Mouse (Mus musculus) lung, adult 2 months (tissue): Measurements from ENCODE around the gene Slc25a12.

Source experiments
- CTCF ChIP-seq: fragments of 200-500 bp; IDR thresholded peaks from 2 replicates; pipeline ENCODE4 v1.5.1; 2011; ENCODE audit warnings: mild to moderate bottlenecking, low read length, control low read depth; ENCODE audit not compliant: insufficient read depth
- POLR2A ChIP-seq: fragments of 200-500 bp; IDR thresholded peaks from 2 replicates; pipeline ENCODE4 v1.6.1; 2011; ENCODE audit warnings: low read depth, mild to moderate bottlenecking, control low read depth, low read length, borderline replicate concordance; ENCODE audit errors: extremely low read depth

DNA sequence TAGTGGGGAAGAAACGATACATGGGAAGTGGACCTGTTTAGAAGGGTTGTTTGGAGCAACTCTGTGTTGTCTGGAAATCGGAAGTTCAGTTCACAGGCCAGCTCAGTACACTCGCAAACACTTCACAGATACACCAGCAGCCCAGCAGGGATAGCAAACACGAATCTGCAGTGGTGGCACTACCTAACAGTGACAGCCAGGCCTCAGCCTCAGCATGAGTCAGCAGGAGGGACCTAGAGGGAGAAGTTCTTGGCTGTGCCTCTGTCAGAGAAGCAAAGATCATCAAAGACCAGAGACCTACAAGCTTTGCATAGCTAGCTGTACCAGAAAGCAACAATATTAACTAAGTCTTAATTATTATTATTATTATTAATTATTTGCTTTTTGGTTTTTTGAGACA lies 14.4 kb upstream of the Slc25a12 start:
- TF ChIP-seq POLR2A (no peak), CTCF (no peak)
